Mouse (Mus musculus) cortical plate, adult 2 months (tissue): ENCODE results near the gene Gpatch1.

Experiments used
- CTCF ChIP-seq: fragments of 200-500 bp; IDR thresholded peaks from 2 replicates; pipeline ENCODE4 v1.5.1; 2011; ENCODE audit warnings: mild to moderate bottlenecking, control low read depth, low read length; ENCODE audit not compliant: insufficient read depth; ENCODE audit errors: extremely low read depth
- POLR2A ChIP-seq: fragments of 200-500 bp; IDR thresholded peaks from 2 replicates; pipeline ENCODE4 v1.6.1; 2011; ENCODE audit warnings: mild to moderate bottlenecking, low read length, control low read depth; ENCODE audit not compliant: insufficient read depth; ENCODE audit errors: extremely low read depth

DNA sequence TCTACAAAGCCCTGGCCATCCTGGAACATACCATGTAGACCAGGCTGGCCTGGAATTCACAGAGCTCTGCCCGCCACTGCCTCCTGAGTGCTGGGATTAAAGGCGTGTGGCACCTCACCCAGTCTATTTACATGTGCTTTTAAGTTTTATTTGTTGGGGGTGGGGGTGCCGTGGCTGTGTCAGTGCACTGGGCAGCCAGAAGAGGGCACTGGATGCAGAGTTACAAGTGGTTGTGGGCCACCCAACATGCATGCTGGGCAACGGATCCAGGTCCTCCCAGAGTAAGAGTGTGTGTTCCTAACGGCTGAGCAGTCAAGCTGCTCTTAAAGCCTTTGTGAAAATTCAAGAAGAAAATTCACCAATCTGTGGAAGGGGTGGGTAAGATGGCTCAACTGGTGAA lies 50.4 kb downstream of the Gpatch1 start:
- TF ChIP-seq POLR2A, result no peak
- TF ChIP-seq CTCF, result no peak
